ENCODE assay signal across 19 mouse cellular contexts in genomic region chr6:100945796-100946195, GRCm38 (mm10).
"Had no signal": no experiment of that assay in that cellular context is flagged by ENCODE, and none has a peak within 500 bp of the region (broad histone marks: within the 10 kb centered on the region; RNA-seq: fewer than 3 reads in every experiment).

No protein-coding gene starts in this region.

- H3K27me3 ChIP-seq: kidney, embryonic 15.5 days; liver, embryonic 13.5 days; midbrain, embryonic 12.5 days; midbrain, embryonic 15.5 days; neural tube, embryonic 12.5 days had no signal

- DNase-seq: kidney, postnatal 10 days; layer of hippocampus, postnatal 36 days; liver, embryonic 13.5 days; lung, adult 2 months; lung, postnatal 10 days; right cerebral cortex, adult 18-20 months; right cerebral cortex, postnatal 14 days; right cerebral cortex, postnatal 4 days; thymus, adult 2 months; thymus, postnatal 14 days; thymus, postnatal 4 days had no signal

- H3K36me3 ChIP-seq: kidney, embryonic 15.5 days; liver, embryonic 13.5 days; midbrain, embryonic 12.5 days; midbrain, embryonic 15.5 days; neural tube, embryonic 12.5 days; neural tube, embryonic 15.5 days had no signal

- H3K9me3 ChIP-seq: kidney, embryonic 15.5 days; liver, embryonic 13.5 days; midbrain, embryonic 12.5 days; midbrain, embryonic 15.5 days; neural tube, embryonic 12.5 days; neural tube, embryonic 15.5 days had no signal

- H3K9ac ChIP-seq: kidney, embryonic 15.5 days; liver, embryonic 13.5 days; midbrain, embryonic 12.5 days; midbrain, embryonic 15.5 days; neural tube, embryonic 12.5 days; neural tube, embryonic 15.5 days had no signal

- H3K4me3 ChIP-seq: kidney, embryonic 15.5 days; left cerebral cortex, adult 2 months; liver, embryonic 13.5 days; midbrain, embryonic 12.5 days; midbrain, embryonic 15.5 days; neural tube, embryonic 12.5 days; neural tube, embryonic 15.5 days had no signal

- H3K27ac ChIP-seq: kidney, embryonic 15.5 days; left cerebral cortex, adult 2 months; liver, embryonic 13.5 days; macrophage; midbrain, embryonic 12.5 days; midbrain, embryonic 15.5 days; neural tube, embryonic 12.5 days; neural tube, embryonic 15.5 days; stomach, postnatal 0 days had no signal

- ATAC-seq: midbrain, embryonic 15.5 days had no signal

- H3K4me2 ChIP-seq: kidney, embryonic 15.5 days; liver, embryonic 13.5 days; midbrain, embryonic 12.5 days; midbrain, embryonic 15.5 days; neural tube, embryonic 12.5 days; neural tube, embryonic 15.5 days had no signal

- H3K4me1 ChIP-seq: kidney, embryonic 15.5 days; liver, embryonic 13.5 days; midbrain, embryonic 12.5 days; midbrain, embryonic 15.5 days; neural tube, embryonic 12.5 days; neural tube, embryonic 15.5 days had no signal
